In the genomic region with DNA sequence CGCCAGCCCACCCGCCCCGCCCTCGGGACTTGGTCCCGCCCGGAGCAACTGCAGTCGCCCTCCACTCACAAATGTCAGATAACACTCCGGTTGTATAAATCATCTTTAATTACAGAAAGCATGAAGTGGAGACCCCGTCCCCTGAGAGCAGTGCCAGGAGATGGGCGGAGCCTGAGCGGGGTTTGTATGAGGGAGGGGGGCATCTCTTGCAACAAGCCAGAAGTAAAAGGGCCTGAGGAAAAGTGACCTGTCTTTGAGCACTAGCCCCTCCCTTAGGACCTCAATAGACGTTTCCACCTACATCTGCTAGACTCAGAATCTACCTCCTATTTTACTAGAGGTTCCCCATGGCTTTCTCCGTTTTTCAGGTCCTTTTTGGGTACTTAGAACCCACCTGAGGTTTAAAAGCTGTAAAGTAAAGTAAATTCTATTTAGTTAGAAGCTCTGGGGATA, we compare ENCODE assay signal across 9 mouse cellular contexts. TPM values are rescaled to one million over a fixed set of nuclear protein-coding genes. Genes with fewer than 3 reads are reported as not detected.
A peak's percentile ranks its signal among the peaks of the same experiment; 100 is the strongest.
DNase-seq lines count a peak whose midpoint lies in the region; ATAC-seq and TF ChIP-seq lines count a peak whose summit lies in the region.
"Had no signal": no experiment of that assay in that cellular context is flagged by ENCODE, and none has a peak within 500 bp of the region (broad histone marks: within the 10 kb centered on the region; RNA-seq: fewer than 3 reads in every experiment).

No protein-coding gene starts in this region.

- peak overlapping the region; percentile 66 for H3K9ac ChIP-seq in limb, embryonic 13.5 days
- H3K9ac ChIP-seq in stomach, embryonic 14.5 days (replicated peaks; ENCODE audit: low read depth, low read length): no peak overlapping the region

- TF ChIP-seq CTCF in spleen, adult 2 months (IDR thresholded peaks at IDR 0.05; ENCODE audit: extremely low read depth, insufficient read depth, insufficient read length, insufficient replicate concordance): no peak

- H3K27ac ChIP-seq in spleen, adult 2 months (ENCODE audit: insufficient read depth, low read length): no peak overlapping the region
- 0 out of 2 replicates have a peak overlapping the region, but pooled peaks have one; percentile 56 for H3K27ac ChIP-seq in limb, embryonic 13.5 days
- no peak overlapping the region for H3K27ac ChIP-seq in stomach, embryonic 14.5 days (ENCODE audit: low read length)

- peak; percentile 18 for DNase-seq in embryo, embryonic 11 days
- no peak for DNase-seq in embryo, embryonic 10 days (ENCODE audit: low spot score)
- DNase-seq in spleen, adult 2 months (ENCODE audit: low read depth in 1 of 2, low spot score in 2 of 2): no peak
- no peak for DNase-seq in spleen, postnatal 14 days (ENCODE audit: low spot score in 2 of 2)
- no peak for DNase-seq in cerebellum, postnatal 4 days (ENCODE audit: low spot score in 2 of 2)
- DNase-seq in layer of hippocampus, postnatal 14 days (ENCODE audit: low spot score in 2 of 2): no peak

- peaks cover 18% of the 10 kb centered on the region for H3K4me1 ChIP-seq in spleen, adult 2 months (ENCODE audit: control insufficient read depth, insufficient read depth, insufficient read length)
- H3K4me1 ChIP-seq in limb, embryonic 13.5 days: peaks cover 33% of the 10 kb centered on the region
- peaks cover 17% of the 10 kb centered on the region for H3K4me1 ChIP-seq in stomach, embryonic 14.5 days (ENCODE audit: control insufficient read depth, insufficient read depth, low read length)

- no peaks in the 10 kb centered on the region for H3K9me3 ChIP-seq in limb, embryonic 13.5 days
- no peaks in the 10 kb centered on the region for H3K9me3 ChIP-seq in stomach, embryonic 14.5 days (ENCODE audit: control insufficient read depth, low read depth, low read length)

- peaks cover 3% of the 10 kb centered on the region for H3K27me3 ChIP-seq in spleen, adult 2 months (ENCODE audit: control insufficient read depth, insufficient read depth, low read length)
- peaks cover 70% of the 10 kb centered on the region for H3K27me3 ChIP-seq in limb, embryonic 13.5 days
- no peaks in the 10 kb centered on the region for H3K27me3 ChIP-seq in stomach, embryonic 14.5 days (ENCODE audit: control insufficient read depth, insufficient read depth, low read length)

- 6% methylated on average over 13 of the region's 13 CpGs for WGBS in spleen, adult 2 months
- WGBS in limb, embryonic 13.5 days: under 1% methylated on average over 13 of the region's 13 CpGs
- WGBS in stomach, embryonic 14.5 days: 2% methylated on average over 13 of the region's 13 CpGs

- no peak for ATAC-seq in limb, embryonic 13.5 days (ENCODE audit: low FRiP score, low read depth)
- ATAC-seq in stomach, embryonic 14.5 days (ENCODE audit: insufficient number of reproducible peaks, insufficient read depth, low FRiP score, low read depth): no peak

- H3K4me2 ChIP-seq in limb, embryonic 13.5 days (replicated peaks): peak overlapping the region; percentile 90
- H3K4me2 ChIP-seq in stomach, embryonic 14.5 days (replicated peaks; ENCODE audit: low read depth, low read length): peak overlapping the region; percentile 95

- H3K36me3 ChIP-seq in spleen, adult 2 months (ENCODE audit: control insufficient read depth, insufficient read depth, low read length): no peaks in the 10 kb centered on the region
- H3K36me3 ChIP-seq in limb, embryonic 13.5 days: no peaks in the 10 kb centered on the region
- H3K36me3 ChIP-seq in stomach, embryonic 14.5 days (ENCODE audit: control insufficient read depth, insufficient read depth, low read length): no peaks in the 10 kb centered on the region

- no peak for TF ChIP-seq POLR2A in spleen, adult 2 months (IDR thresholded peaks at IDR 0.05; ENCODE audit: low read depth, low read length)

- peak overlapping the region; percentile 71; the same call in 1 of the 2 replicates for H3K4me3 ChIP-seq in spleen, adult 2 months (ENCODE audit: extremely low read depth, insufficient read depth, insufficient read length)
- H3K4me3 ChIP-seq in limb, embryonic 13.5 days: peak overlapping the region; percentile 54
- peak overlapping the region; percentile 44 for H3K4me3 ChIP-seq in stomach, embryonic 14.5 days (ENCODE audit: low read depth, low read length)

RNA-seq across cellular contexts. Expression of a gene that starts 0.3 kb away (rescaled TPM):
- 7.1 and 8.4 TPM in 2 replicates for polyA plus RNA-seq in spleen, adult 2 months (2012; rRNA removed)
- 23.6 and 27.7 TPM in 2 replicates for polyA plus RNA-seq in limb, embryonic 13.5 days (2015; fragmentation: Nextera tagmentation; extraction: Ambion mirVana)
- polyA plus RNA-seq in stomach, embryonic 14.5 days (2014; fragmentation: Nextera tagmentation; extraction: Ambion mirVana): 6.7 and 7.5 TPM in 2 replicates
- 1 to 10 TPM; 1.0 to 1.1 TPM for total RNA-seq in layer of hippocampus, postnatal 14 days (2021)

RNA-seq across cellular contexts. Expression of a gene that starts 5.6 kb away (rescaled TPM):
- polyA plus RNA-seq in spleen, adult 2 months (2012; rRNA removed): 1.1 and 1.2 TPM in 2 replicates
- 2.8 and 2.9 TPM in 2 replicates for polyA plus RNA-seq in limb, embryonic 13.5 days (2015; fragmentation: Nextera tagmentation; extraction: Ambion mirVana)
- polyA plus RNA-seq in stomach, embryonic 14.5 days (2014; fragmentation: Nextera tagmentation; extraction: Ambion mirVana): 2.1 and 3.6 TPM in 2 replicates
- 10 to 100 TPM; 22.8 to 23.7 TPM for total RNA-seq in layer of hippocampus, postnatal 14 days (2021)

RNA-seq across cellular contexts. Expression of a gene that starts 9.4 kb away (rescaled TPM):
- 0.23 and 0.31 TPM in 2 replicates for polyA plus RNA-seq in spleen, adult 2 months (2012; rRNA removed)
- polyA plus RNA-seq in limb, embryonic 13.5 days (2015; fragmentation: Nextera tagmentation; extraction: Ambion mirVana): 2.5 and 2.6 TPM in 2 replicates
- polyA plus RNA-seq in stomach, embryonic 14.5 days (2014; fragmentation: Nextera tagmentation; extraction: Ambion mirVana): 12.2 and 15.0 TPM in 2 replicates
- not detected for total RNA-seq in layer of hippocampus, postnatal 14 days (2021)
- total RNA-seq: common myeloid progenitor, adult 5-6 weeks had no signal

RNA-seq across cellular contexts. Expression of a gene that starts 19.1 kb away (rescaled TPM):
- not detected in 2 replicates for polyA plus RNA-seq in spleen, adult 2 months (2012; rRNA removed)
- not detected in 2 replicates for polyA plus RNA-seq in limb, embryonic 13.5 days (2015; fragmentation: Nextera tagmentation; extraction: Ambion mirVana)
- not detected in 2 replicates for polyA plus RNA-seq in stomach, embryonic 14.5 days (2014; fragmentation: Nextera tagmentation; extraction: Ambion mirVana)
- not detected for total RNA-seq in layer of hippocampus, postnatal 14 days (2021)
- total RNA-seq: common myeloid progenitor, adult 5-6 weeks had no signal

RNA-seq across cellular contexts. Expression of a gene that starts 22.3 kb away (rescaled TPM):
- not detected in 2 replicates for polyA plus RNA-seq in spleen, adult 2 months (2012; rRNA removed)
- polyA plus RNA-seq in limb, embryonic 13.5 days (2015; fragmentation: Nextera tagmentation; extraction: Ambion mirVana): not detected in 2 replicates
- not detected in 2 replicates for polyA plus RNA-seq in stomach, embryonic 14.5 days (2014; fragmentation: Nextera tagmentation; extraction: Ambion mirVana)
- total RNA-seq in layer of hippocampus, postnatal 14 days (2021): not detected
- total RNA-seq: common myeloid progenitor, adult 5-6 weeks had no signal
